Mouse (Mus musculus) MEL (cell line): ENCODE measurements around the gene Psma1.

Experiments
- CTCF ChIP-seq, 3 experiments: IDR thresholded peaks in 2 of 3; conservative IDR thresholded peaks in 1 of 3; 2 replicates each; pipeline ENCODE4 v1.5.1; 2011 to 2012; ENCODE audit warnings: low read length in 3 of 3, low read depth in 2 of 3, mild to moderate bottlenecking in 2 of 3, improper control_type of control experiment in 1 of 3, inconsistent platforms in 1 of 3, mixed read lengths in 1 of 3, moderate library complexity in 1 of 3; ENCODE audit not compliant: control insufficient read depth in 1 of 3, insufficient read depth in 1 of 3, poor library complexity in 1 of 3, severe bottlenecking in 1 of 3
- HCFC1 ChIP-seq: IDR thresholded peaks from 2 replicates; pipeline ENCODE4 v1.6.1; 2012; ENCODE audit warnings: low read depth, mild to moderate bottlenecking, inconsistent platforms, low read length, improper control_type of control experiment, moderate library complexity
- MYC ChIP-seq: IDR thresholded peaks from 2 replicates; pipeline ENCODE4 v1.6.1; 2011; ENCODE audit warnings: low read depth, mild to moderate bottlenecking, low read length, improper control_type of control experiment, moderate library complexity
- POLR2A ChIP-seq, 2 experiments: IDR thresholded peaks; 2 replicates each; pipeline ENCODE4 v1.6.1; 2011 to 2012; ENCODE audit warnings: low read length in 2 of 2, mild to moderate bottlenecking in 2 of 2, control low read depth in 1 of 2, improper control_type of control experiment in 1 of 2, low read depth in 1 of 2, moderate library complexity in 1 of 2; ENCODE audit not compliant: control insufficient read depth in 1 of 2, insufficient read depth in 1 of 2, poor library complexity in 1 of 2

GRCm38 (mm10) chr7:114311209-114311608 lies 35.3 kb upstream of the Psma1 start:
- no peak for TF ChIP-seq POLR2A (IDR thresholded peaks at IDR 0.05; ENCODE audit: control insufficient read depth in 1 of 2, insufficient read depth in 1 of 2, low read depth in 1 of 2, low read length in 2 of 2, poor library complexity in 1 of 2)
- no peak for TF ChIP-seq CTCF (IDR thresholded peaks at IDR 0.05 in 2 of 3, conservative IDR thresholded peaks at IDR 0.05 in 1 of 3; ENCODE audit: control insufficient read depth in 1 of 3, insufficient read depth in 1 of 3, low read depth in 2 of 3, low read length in 3 of 3, poor library complexity in 1 of 3, severe bottlenecking in 1 of 3)
- TF ChIP-seq MYC: no peak
- no peak for TF ChIP-seq HCFC1
